Mouse (Mus musculus) neural tube, embryonic 13.5 days (tissue): ENCODE measurements at regions not wholly inside any gene's neighbourhood (a gene's known extent, or its start where the extent isn't known, plus 50 kb on each side); places are given as distances from the start of the nearest gene placed in this dataset.

Experiments used
- ATAC-seq: fragments of 200-750 bp; cut with Nextera tagmentation; 2 replicates; pipeline ENCODE4 v1.8.0; 2017; ENCODE audit warnings: low read depth, mild to moderate bottlenecking, moderate TSS enrichment, moderate library complexity
- H3K27ac ChIP-seq: fragments of 300-500 bp; sonication (generic); replicated peaks from 2 replicates; pipeline ENCODE4 v1.5.1; 2015; ENCODE audit warnings: moderate library complexity, mild to moderate bottlenecking, inconsistent platforms
- H3K27me3 ChIP-seq: fragments of 300-500 bp; sonication (generic); 2 replicates; pipeline ENCODE4 v1.6.1; 2015; ENCODE audit warnings: mild to moderate bottlenecking, inconsistent platforms
- H3K36me3 ChIP-seq: fragments of 300-500 bp; sonication (generic); 2 replicates; pipeline ENCODE4 v1.6.1; 2015; ENCODE audit warnings: mild to moderate bottlenecking, inconsistent platforms
- H3K4me1 ChIP-seq: fragments of 300-500 bp; sonication (generic); replicated peaks from 2 replicates; pipeline ENCODE4 v1.6.1; 2015; ENCODE audit warnings: inconsistent platforms
- H3K4me2 ChIP-seq: fragments of 300-500 bp; sonication (generic); 2 replicates; pipeline ENCODE4 v1.6.1; 2015; ENCODE audit warnings: inconsistent platforms, mild to moderate bottlenecking, moderate library complexity
- H3K4me3 ChIP-seq: fragments of 300-500 bp; sonication (generic); 2 replicates; pipeline ENCODE4 v1.5.1; 2015; ENCODE audit warnings: mild to moderate bottlenecking, inconsistent platforms
- H3K9ac ChIP-seq: fragments of 300-500 bp; sonication (generic); 2 replicates; pipeline ENCODE4 v1.6.1; 2015; ENCODE audit warnings: moderate library complexity, mild to moderate bottlenecking, inconsistent platforms
- H3K9me3 ChIP-seq: fragments of 300-500 bp; sonication (generic); 2 replicates; pipeline ENCODE4 v1.6.1; 2016; ENCODE audit warnings: inconsistent platforms
- WGBS: fragments of 180-500 bp; shearing (Covaris S2); methylation state at CpG from one replicate; pipeline ENCODE4 v1.1.7; 2015; 5-methylcytosine and 5-hydroxymethylcytosine counted together

DNA sequence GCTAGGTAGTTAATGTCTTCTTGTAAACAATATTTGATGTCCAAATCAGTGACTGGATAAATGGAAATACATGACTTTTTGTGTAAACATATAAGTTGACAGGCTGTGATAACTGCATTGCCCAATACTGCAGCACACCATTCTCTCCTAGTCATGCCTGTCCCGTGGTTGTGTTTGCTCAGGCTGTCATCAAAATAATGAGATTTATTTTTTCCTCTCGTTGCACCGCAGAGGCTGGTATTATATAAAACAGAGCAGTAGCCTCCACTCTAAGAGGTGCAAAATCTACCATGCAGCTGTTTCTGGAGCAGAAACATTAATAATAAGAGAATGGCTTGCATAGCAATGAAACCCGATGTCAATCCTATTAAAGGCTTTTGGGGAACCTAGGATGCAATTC, 239.2 kb downstream of the Ins1 start:
- no peak overlapping the region for H3K9ac ChIP-seq
- WGBS, result 52% methylated on average over 4 of the region's 4 CpGs
- H3K36me3 ChIP-seq, result no peaks in the 10 kb centered on the region
- no peak overlapping the region for H3K27ac ChIP-seq
- no peaks in the 10 kb centered on the region for H3K27me3 ChIP-seq
- H3K4me1 ChIP-seq, result no peaks in the 10 kb centered on the region
- no peak overlapping the region for H3K4me3 ChIP-seq
- ATAC-seq, result no peak
- H3K9me3 ChIP-seq, result peaks cover 5% of the 10 kb centered on the region; the same call in 1 of the 2 replicates
- no peak overlapping the region for H3K4me2 ChIP-seq
